ENCODE assay signal across 9 mouse cellular contexts in genomic region chr16:92019141-92020118, GRCm38 (mm10). TPM values are rescaled to one million over a fixed set of nuclear protein-coding genes. Genes with fewer than 3 reads are reported as not detected.
A peak's percentile ranks its signal among the peaks of the same experiment; 100 is the strongest.
DNase-seq lines count a peak whose midpoint lies in the region; ATAC-seq and TF ChIP-seq lines count a peak whose summit lies in the region.
"Had no signal": no experiment of that assay in that cellular context is flagged by ENCODE, and none has a peak within 500 bp of the region (broad histone marks: within the 10 kb centered on the region; RNA-seq: fewer than 3 reads in every experiment).

No protein-coding gene starts in this region.

- TF ChIP-seq POLR2A in lung, adult 2 months (IDR thresholded peaks at IDR 0.05; ENCODE audit: borderline replicate concordance, extremely low read depth, low read depth, low read length), result peak; percentile 35; the same call in 1 of the 2 replicates

- H3K4me1 ChIP-seq in embryonic facial prominence, embryonic 13.5 days, result peaks cover 20% of the 10 kb centered on the region
- H3K4me1 ChIP-seq in heart, postnatal 0 days (ENCODE audit: control insufficient read depth, insufficient read depth), result peaks cover 23% of the 10 kb centered on the region
- peaks cover 2% of the 10 kb centered on the region; the same call in 1 of the 2 replicates for H3K4me1 ChIP-seq in lung, adult 2 months (ENCODE audit: control insufficient read depth, insufficient read depth, low read length)
- peaks cover 15% of the 10 kb centered on the region for H3K4me1 ChIP-seq in neural tube, embryonic 13.5 days (replicated peaks)

- H3K27ac ChIP-seq in embryonic facial prominence, embryonic 13.5 days, result peak overlapping the region; percentile 71
- peak overlapping the region; percentile 73 for H3K27ac ChIP-seq in heart, postnatal 0 days (ENCODE audit: low read depth)
- peak overlapping the region; percentile 52 for H3K27ac ChIP-seq in neural tube, embryonic 13.5 days (replicated peaks)

- H3K27me3 ChIP-seq in embryonic facial prominence, embryonic 13.5 days, result no peaks in the 10 kb centered on the region
- H3K27me3 ChIP-seq in heart, postnatal 0 days (ENCODE audit: control insufficient read depth, insufficient read depth, low read length), result no peaks in the 10 kb centered on the region
- no peaks in the 10 kb centered on the region for H3K27me3 ChIP-seq in neural tube, embryonic 13.5 days

- H3K9ac ChIP-seq in embryonic facial prominence, embryonic 13.5 days, result peak overlapping the region; percentile 65
- peak overlapping the region; percentile 61 for H3K9ac ChIP-seq in heart, postnatal 0 days (replicated peaks; ENCODE audit: low read depth, low read length)
- peak overlapping the region; percentile 61 for H3K9ac ChIP-seq in neural tube, embryonic 13.5 days

- TF ChIP-seq EP300 in heart, postnatal 0 days (IDR thresholded peaks at IDR 0.05; ENCODE audit: low read depth), result no peak

- no peak for ATAC-seq in embryonic facial prominence, embryonic 13.5 days (ENCODE audit: insufficient number of reproducible peaks, insufficient read depth, low FRiP score, low TSS enrichment, low read depth)
- peak; percentile 27; the same call in 1 of the 2 replicates for ATAC-seq in heart, postnatal 0 days (ENCODE audit: insufficient read depth, low read depth)
- ATAC-seq in neural tube, embryonic 13.5 days (ENCODE audit: low read depth), result peak; percentile 83

- H3K9me3 ChIP-seq in embryonic facial prominence, embryonic 13.5 days, result no peaks in the 10 kb centered on the region
- H3K9me3 ChIP-seq in heart, postnatal 0 days (replicated peaks; ENCODE audit: control insufficient read depth, low read length), result no peaks in the 10 kb centered on the region
- H3K9me3 ChIP-seq in neural tube, embryonic 13.5 days, result no peaks in the 10 kb centered on the region

- TF ChIP-seq CTCF in heart, postnatal 0 days (IDR thresholded peaks at IDR 0.05; ENCODE audit: low read depth), result no peak
- TF ChIP-seq CTCF in lung, adult 2 months (IDR thresholded peaks at IDR 0.05; ENCODE audit: insufficient read depth, low read length), result no peak

- H3K4me2 ChIP-seq in embryonic facial prominence, embryonic 13.5 days, result peak overlapping the region; percentile 62
- H3K4me2 ChIP-seq in heart, postnatal 0 days (ENCODE audit: low read depth, low read length), result peak overlapping the region; percentile 74
- peak overlapping the region; percentile 54 for H3K4me2 ChIP-seq in neural tube, embryonic 13.5 days

- H3K36me3 ChIP-seq in embryonic facial prominence, embryonic 13.5 days, result no peaks in the 10 kb centered on the region
- no peaks in the 10 kb centered on the region for H3K36me3 ChIP-seq in heart, postnatal 0 days (replicated peaks; ENCODE audit: control insufficient read depth, insufficient read depth, low read length)
- no peaks in the 10 kb centered on the region for H3K36me3 ChIP-seq in neural tube, embryonic 13.5 days

- DNase-seq in urinary bladder, postnatal 14 days (ENCODE audit: low spot score), result peak; percentile 10
- no peak for DNase-seq in urinary bladder, adult 2 months (ENCODE audit: low spot score)
- peak; percentile 57 for DNase-seq in heart, postnatal 0 days (ENCODE audit: low spot score)
- peak; percentile 74 for DNase-seq in kidney, postnatal 14 days
- DNase-seq in lung, adult 2 months, result peak; percentile 20
- DNase-seq in thymus, postnatal 25 days, result peak; percentile 73

- H3K4me3 ChIP-seq in embryonic facial prominence, embryonic 13.5 days, result peak overlapping the region; percentile 39
- H3K4me3 ChIP-seq in heart, postnatal 0 days (ENCODE audit: low read depth, low read length), result peak overlapping the region; percentile 49
- H3K4me3 ChIP-seq in lung, adult 2 months (replicated peaks; ENCODE audit: extremely low read depth, low read depth, low read length), result peak overlapping the region; percentile 90
- H3K4me3 ChIP-seq in neural tube, embryonic 13.5 days, result peak overlapping the region; percentile 31
- H3K4me3 ChIP-seq: myocyte had no signal

- WGBS in embryonic facial prominence, embryonic 13.5 days, result 10% methylated on average over 26 of the region's 26 CpGs
- 8% methylated on average over 26 of the region's 26 CpGs for WGBS in heart, postnatal 0 days
- WGBS in lung, adult 2 months, result 8% methylated on average over 26 of the region's 26 CpGs
- 8% methylated on average over 26 of the region's 26 CpGs for WGBS in neural tube, embryonic 13.5 days

RNA-seq across cellular contexts. Expression of gene Mrps6, which starts 38.6 kb away (rescaled TPM):
- 63.4 and 64.4 TPM in 2 replicates for polyA plus RNA-seq in urinary bladder, adult 2 months (2012; rRNA removed)
- polyA plus RNA-seq in embryonic facial prominence, embryonic 13.5 days (2015; fragmentation: Nextera tagmentation; extraction: Ambion mirVana), result 98.3 and 111 TPM in 2 replicates
- 17.7 and 43.7 TPM in 2 replicates for total RNA-seq in heart, postnatal 0 days (2014; rRNA removed; ENCODE audit: low replicate concordance)
- polyA plus RNA-seq in heart, postnatal 0 days (2015; fragmentation: Nextera tagmentation; extraction: Ambion mirVana), result 115 and 121 TPM in 2 replicates
- polyA plus RNA-seq in lung, adult 2 months (2012; rRNA removed), result 15.7 and 15.9 TPM in 2 replicates
- 167 and 182 TPM in 2 replicates for polyA plus RNA-seq in neural tube, embryonic 13.5 days (2015; fragmentation: Nextera tagmentation; extraction: Ambion mirVana)

RNA-seq across cellular contexts. Expression of gene Gm49711, which starts 38.7 kb away (rescaled TPM):
- polyA plus RNA-seq in urinary bladder, adult 2 months (2012; rRNA removed), result 0.07 TPM in 1 of 2 replicates, not detected in the other
- polyA plus RNA-seq in embryonic facial prominence, embryonic 13.5 days (2015; fragmentation: Nextera tagmentation; extraction: Ambion mirVana), result 0.25 and 0.63 TPM in 2 replicates
- total RNA-seq in heart, postnatal 0 days (2014; rRNA removed; ENCODE audit: low replicate concordance), result not detected in 2 replicates
- polyA plus RNA-seq in heart, postnatal 0 days (2015; fragmentation: Nextera tagmentation; extraction: Ambion mirVana), result 0.20 TPM in 1 of 2 replicates, not detected in the other
- 0.10 TPM in 1 of 2 replicates, not detected in the other for polyA plus RNA-seq in lung, adult 2 months (2012; rRNA removed)
- polyA plus RNA-seq in neural tube, embryonic 13.5 days (2015; fragmentation: Nextera tagmentation; extraction: Ambion mirVana), result 0.66 and 0.74 TPM in 2 replicates
- polyA plus RNA-seq: myocyte had no signal

RNA-seq across cellular contexts. Expression of gene Slc5a3, which starts 38.7 kb away (rescaled TPM):
- polyA plus RNA-seq in urinary bladder, adult 2 months (2012; rRNA removed), result 2.0 and 2.2 TPM in 2 replicates
- 7.8 and 8.9 TPM in 2 replicates for polyA plus RNA-seq in embryonic facial prominence, embryonic 13.5 days (2015; fragmentation: Nextera tagmentation; extraction: Ambion mirVana)
- 4.2 and 13.9 TPM in 2 replicates for total RNA-seq in heart, postnatal 0 days (2014; rRNA removed; ENCODE audit: low replicate concordance)
- 1.5 TPM in 2 replicates for polyA plus RNA-seq in heart, postnatal 0 days (2015; fragmentation: Nextera tagmentation; extraction: Ambion mirVana)
- polyA plus RNA-seq in lung, adult 2 months (2012; rRNA removed), result 0.95 and 1.4 TPM in 2 replicates
- polyA plus RNA-seq in neural tube, embryonic 13.5 days (2015; fragmentation: Nextera tagmentation; extraction: Ambion mirVana), result 13.1 and 14.9 TPM in 2 replicates

Comparison
In these comparisons a context has a peak if more than half of its experiments do, and no peak if none do; other contexts are left out.
1. H3K4me3 ChIP-seq: peak in every context shown above with its lines; median percentile 90 in lung, adult 2 months; 49 in heart, postnatal 0 days; 39 in embryonic facial prominence, embryonic 13.5 days; 31 in neural tube, embryonic 13.5 days.